Mouse (Mus musculus): Measurements from ENCODE around the gene Gm10961.

The Gm10961 gene

GRCm38 (mm10) chr3:107656888-107657287 is 25.8 kb downstream of the Gm10961 start:
- no peak for DNase-seq (ENCODE audit: low read depth, low spot score)

GRCm38 (mm10) chr3:107659000-107659399 is 27.9 kb downstream of the Gm10961 start:
- DNase-seq (ENCODE audit: low read depth, low spot score): no peak

- DNase-seq (ENCODE audit: low read depth, low spot score): no peak
Observed at GRCm38 (mm10) chr3:107664641-107665040, 33.5 kb downstream of the Gm10961 start.

GRCm38 (mm10) chr3:107667426-107667825 is 36.3 kb downstream of the Gm10961 start:
- no peak for DNase-seq (ENCODE audit: low read depth, low spot score)

GRCm38 (mm10) chr3:107668786-107669185 is 37.7 kb downstream of the Gm10961 start:
- DNase-seq (ENCODE audit: low read depth, low spot score): no peak

- no peak for DNase-seq (ENCODE audit: low read depth, low spot score)
Observed at GRCm38 (mm10) chr3:107670500-107670899, 39.4 kb downstream of the Gm10961 start.

GRCm38 (mm10) chr3:107671509-107671908 is 40.4 kb downstream of the Gm10961 start:
- no peak for DNase-seq (ENCODE audit: low read depth, low spot score)

GRCm38 (mm10) chr3:107680790-107681576 is 49.9 kb downstream of the Gm10961 start:
- DNase-seq (ENCODE audit: low read depth, low spot score): peak; percentile 33
